Mouse (Mus musculus) central nervous system, embryonic 18 days (tissue): ENCODE measurements around the gene Adck2. TPM values are rescaled to one million over a fixed set of nuclear protein-coding genes. Genes with fewer than 3 reads are reported as not detected.

Experiments
- polyA plus RNA-seq: library from polyadenylated mRNA; depleted of rRNA; stranded (reverse); fragments of >200 nt; gene quantifications from 2 replicates; pipeline ENCODE4 v1.2.3, GENCODE M21; 2012; rRNA removed

Adck2 gene
- 17.1 and 17.7 TPM in 2 replicates for polyA plus RNA-seq

GRCm38 (mm10) chr6:39573791-39574554 lies at the start of gene Adck2:
Gene Adck2 (plus strand): TSS chr6:39573873.

GRCm38 (mm10) chr6:39557723-39558261 lies 15.9 kb upstream of the Adck2 start, which contains the start of gene Dennd2a:
Gene Dennd2a (minus strand): TSS chr6:39557867.

GRCm38 (mm10) chr6:39585517-39585916 lies 11.8 kb downstream of the Adck2 start, which contains the start of gene Gm42420:
Gene Gm42420 (plus strand): TSS chr6:39585753.

GRCm38 (mm10) chr6:39592401-39593214 lies 18.9 kb downstream of the Adck2 start, which contains the start of gene Ndufb2:
Gene Ndufb2 (plus strand): TSS chr6:39592574.

Other genes starting within 250 kb of the Adck2 start
- gene Slc37a3, start 196.2 kb upstream of the Adck2 start, polyA plus RNA-seq, result 43.9 and 45.2 TPM in 2 replicates
- 0.12 TPM in 1 of 2 replicates, not detected in the other for gene Rab19, start 192.7 kb upstream of the Adck2 start, polyA plus RNA-seq
- 153 and 162 TPM in 2 replicates for gene Mkrn1, start 153.4 kb upstream of the Adck2 start, polyA plus RNA-seq
- gene Dennd2a, start 16.0 kb upstream of the Adck2 start, polyA plus RNA-seq, result 19.9 and 21.5 TPM in 2 replicates
- gene Gm42420, start 11.9 kb downstream of the Adck2 start, polyA plus RNA-seq, result 0.88 and 2.2 TPM in 2 replicates
- 202 and 250 TPM in 2 replicates for gene Ndufb2, start 18.7 kb downstream of the Adck2 start, polyA plus RNA-seq
- gene Braf, start 151.6 kb downstream of the Adck2 start, polyA plus RNA-seq, result 25.0 and 27.1 TPM in 2 replicates
- gene Mrps33, start 237.1 kb downstream of the Adck2 start, polyA plus RNA-seq, result 279 and 293 TPM in 2 replicates